Mouse (Mus musculus): ENCODE data around the gene Gm1043. TPM values are rescaled to one million over a fixed set of nuclear protein-coding genes. Genes with fewer than 3 reads are reported as not detected.

Gm1043 gene
- polyA plus RNA-seq, 1 experiment from 2014 or later, result not detected

GRCm38 (mm10) chr5:37109280-37109849, 24.2 kb downstream of the Gm1043 start:
- DNase-seq (ENCODE audit: low read depth, low spot score), result peak; percentile 42
- peak; percentile 91 for TF ChIP-seq CTCF (IDR thresholded peaks at IDR 0.05)
- ATAC-seq, result peak; percentile 56
- ChIA-PET POLR2A (no interaction called here), CTCF (interaction anchor here (1.2 to 2.0 kb wide), 6 partner anchors 23 to 163 kb away, joined by 3 to 7 read pairs (median 4); no protein-coding TSS in a partner anchor)
- peaks cover 3% of the 10 kb centered on the region for H3K27me3 ChIP-seq
- in situ Hi-C loops (cut with MboI; ENCODE audit: low pct_unique_long_range_greater_than_20kb), result loop anchor here (5.0 kb wide), 1 partner anchor 157 kb away; no protein-coding TSS in a partner anchor

DNA sequence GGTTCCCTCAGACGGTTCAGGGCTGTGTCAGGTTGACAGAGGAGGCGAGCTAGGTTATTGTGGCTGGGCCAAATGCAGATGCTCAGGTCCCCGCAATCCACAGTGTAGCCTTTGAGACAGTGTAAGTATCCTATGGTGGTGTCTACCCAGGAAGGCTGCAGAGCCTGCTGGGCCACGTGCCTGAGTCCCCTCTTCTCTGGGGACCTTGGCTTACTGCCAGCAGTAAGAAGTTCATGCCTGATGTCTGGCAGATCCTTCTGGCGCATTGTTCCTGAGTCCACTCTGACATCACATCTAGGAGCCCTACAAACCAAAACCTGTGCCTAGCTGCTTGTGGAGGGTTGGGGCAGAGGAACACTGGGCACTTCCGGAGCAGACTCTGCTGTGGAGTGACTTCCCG, 27.2 kb downstream of the Gm1043 start:
- CTCF ChIA-PET, result no interaction called here
- no peak for ATAC-seq
- peaks cover 12% of the 10 kb centered on the region for H3K27me3 ChIP-seq
- no peak for TF ChIP-seq CTCF (IDR thresholded peaks at IDR 0.05)
- DNase-seq (ENCODE audit: low read depth, low spot score), result no peak
- in situ Hi-C loops (cut with MboI; ENCODE audit: low pct_unique_long_range_greater_than_20kb), result loop anchor here (5.0 kb wide), 1 partner anchor 95 kb away; no protein-coding TSS in a partner anchor
- POLR2A ChIA-PET, result no interaction called here

DNA sequence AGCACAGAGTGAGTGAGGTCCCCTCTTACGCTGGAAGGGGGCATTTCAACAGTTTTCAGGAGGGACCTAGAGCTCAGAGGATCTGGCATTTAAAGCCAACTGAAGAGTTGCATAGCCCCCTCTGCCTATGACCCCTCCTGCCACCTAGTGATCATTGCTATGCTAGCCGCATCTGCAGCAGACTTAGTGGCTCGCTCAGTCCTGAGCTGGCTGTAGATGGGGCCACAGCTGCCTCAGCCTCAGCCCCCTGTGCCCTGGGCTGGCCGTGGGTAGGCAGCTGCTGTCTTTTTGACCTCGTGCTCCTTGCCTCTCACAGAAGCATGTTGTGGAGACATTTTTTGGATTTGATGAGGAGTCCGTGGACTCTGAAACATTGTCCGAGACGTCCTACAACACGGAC, 32.0 kb downstream of the Gm1043 start:
- ChIA-PET CTCF (interaction anchor here (1.5 kb wide), 1 partner anchor 168 kb away, joined by 4 read pairs; no protein-coding TSS in a partner anchor), POLR2A (no interaction called here)
- peaks cover 12% of the 10 kb centered on the region for H3K27me3 ChIP-seq

GRCm38 (mm10) chr5:37118242-37118641, 33.1 kb downstream of the Gm1043 start:
- peaks cover 18% of the 10 kb centered on the region for H3K27me3 ChIP-seq
- no peak for TF ChIP-seq CTCF (IDR thresholded peaks at IDR 0.05)
- CTCF ChIA-PET, result no interaction called here
- in situ Hi-C loops (cut with MboI; ENCODE audit: low pct_unique_long_range_greater_than_20kb), result no loop called here
- POLR2A ChIA-PET, result interaction anchor here (0.7 kb wide), 1 partner anchor 159 kb away, joined by 6 read pairs; no protein-coding TSS in a partner anchor
- DNase-seq (ENCODE audit: low read depth, low spot score) (no peak), ATAC-seq (no peak)

More for the DNA sequence above, 32.0 kb downstream of the Gm1043 start:
- in situ Hi-C loops (cut with MboI; ENCODE audit: low pct_unique_long_range_greater_than_20kb), result no loop called here
- TF ChIP-seq CTCF (IDR thresholded peaks at IDR 0.05), result no peak
- ATAC-seq, result no peak
- DNase-seq (ENCODE audit: low read depth, low spot score), result no peak

DNA sequence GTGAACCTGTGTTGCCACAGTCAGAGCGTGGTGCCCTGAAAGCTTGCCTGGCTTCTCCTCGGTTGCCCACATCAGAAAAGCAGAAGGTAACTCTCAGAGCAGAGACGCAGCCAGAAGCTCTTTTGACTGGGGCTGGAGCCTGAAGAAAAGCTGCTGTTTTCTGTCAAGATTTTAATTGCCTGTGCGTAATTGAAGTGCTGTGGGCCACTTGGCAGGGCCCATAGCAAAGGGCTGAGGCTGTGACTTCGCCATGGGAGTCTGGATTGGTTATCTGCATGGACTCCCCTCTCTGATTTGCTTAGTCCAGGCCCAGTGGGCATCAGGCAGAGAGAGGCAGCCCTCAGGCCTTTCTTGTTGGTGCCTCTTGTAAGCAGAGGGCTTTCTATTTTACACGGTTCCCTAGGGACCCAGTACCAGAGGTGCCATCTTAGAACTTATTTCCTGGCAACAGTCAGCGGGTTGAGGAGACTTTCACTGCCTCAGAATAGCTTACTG, 36.1 kb downstream of the Gm1043 start:
- CTCF ChIA-PET, result no interaction called here
- in situ Hi-C loops (cut with MboI; ENCODE audit: low pct_unique_long_range_greater_than_20kb), result no loop called here
- no peak for TF ChIP-seq CTCF (IDR thresholded peaks at IDR 0.05)
- DNase-seq (ENCODE audit: low read depth, low spot score) (no peak), ATAC-seq (no peak)
- POLR2A ChIA-PET, result no interaction called here
- peaks cover 32% of the 10 kb centered on the region for H3K27me3 ChIP-seq

GRCm38 (mm10) chr5:37131841-37132240, 46.7 kb downstream of the Gm1043 start:
- DNase-seq (ENCODE audit: low read depth, low spot score) (no peak), ATAC-seq (no peak)
- ChIA-PET CTCF (interaction anchor here (1.7 kb wide), 1 partner anchor 17 kb away, joined by 5 read pairs; no protein-coding TSS in a partner anchor), POLR2A (no interaction called here)
- no peak for TF ChIP-seq CTCF (IDR thresholded peaks at IDR 0.05)
- in situ Hi-C loops (cut with MboI; ENCODE audit: low pct_unique_long_range_greater_than_20kb), result no loop called here
- peaks cover 5% of the 10 kb centered on the region for H3K27me3 ChIP-seq

DNA sequence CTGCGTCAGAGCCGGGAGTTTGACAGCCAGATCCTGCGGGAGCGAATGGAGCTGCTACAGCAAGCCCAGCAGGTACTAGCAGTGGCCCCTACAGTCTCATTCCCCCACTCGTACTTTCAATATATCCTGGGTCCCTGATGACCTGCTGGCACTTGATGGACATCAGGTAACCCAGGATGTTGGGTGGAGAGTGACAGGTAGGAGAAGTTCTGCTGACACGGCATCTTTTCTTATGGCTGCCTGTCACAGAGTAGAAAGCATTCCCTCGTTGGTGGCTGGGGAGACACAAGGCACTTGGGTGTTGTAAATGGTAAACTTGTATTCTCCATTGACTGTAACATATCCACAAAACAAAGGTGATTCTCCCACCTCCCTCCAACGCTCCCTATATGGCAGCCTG, 56.6 kb downstream of the Gm1043 start:
- ChIA-PET CTCF (no interaction called here), POLR2A (no interaction called here)
- DNase-seq (ENCODE audit: low read depth, low spot score) (no peak), ATAC-seq (no peak)
- in situ Hi-C loops (cut with MboI; ENCODE audit: low pct_unique_long_range_greater_than_20kb), result no loop called here
- peaks cover 13% of the 10 kb centered on the region for H3K27me3 ChIP-seq
- TF ChIP-seq CTCF (IDR thresholded peaks at IDR 0.05), result no peak

DNA sequence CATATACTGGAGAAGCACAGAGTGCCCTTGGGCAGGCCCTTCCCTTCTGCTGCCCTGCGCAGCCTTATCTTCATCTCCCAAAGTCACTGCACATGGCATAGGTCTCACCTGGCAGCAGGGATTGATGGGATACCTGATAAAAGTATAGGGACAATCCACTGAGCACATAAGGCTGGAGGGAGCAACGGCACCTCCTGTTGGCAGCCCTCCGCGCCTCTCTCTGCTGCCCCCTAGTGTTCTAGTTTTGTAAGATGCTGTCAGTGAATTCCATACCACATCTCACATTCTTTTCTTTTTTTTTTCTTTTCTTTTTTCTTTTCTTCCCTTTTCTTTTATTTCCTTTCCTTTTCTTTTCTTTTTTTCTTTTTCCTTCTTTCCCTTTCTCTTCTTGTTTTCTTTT, 62.4 kb downstream of the Gm1043 start:
- no peak for ATAC-seq
- POLR2A ChIA-PET, result no interaction called here
- peak; percentile 97 for TF ChIP-seq CTCF (IDR thresholded peaks at IDR 0.05)
- in situ Hi-C loops (cut with MboI; ENCODE audit: low pct_unique_long_range_greater_than_20kb), result no loop called here
- peaks cover 9% of the 10 kb centered on the region for H3K27me3 ChIP-seq
- CTCF ChIA-PET, result no interaction called here
- no peak for DNase-seq (ENCODE audit: low read depth, low spot score)

DNA sequence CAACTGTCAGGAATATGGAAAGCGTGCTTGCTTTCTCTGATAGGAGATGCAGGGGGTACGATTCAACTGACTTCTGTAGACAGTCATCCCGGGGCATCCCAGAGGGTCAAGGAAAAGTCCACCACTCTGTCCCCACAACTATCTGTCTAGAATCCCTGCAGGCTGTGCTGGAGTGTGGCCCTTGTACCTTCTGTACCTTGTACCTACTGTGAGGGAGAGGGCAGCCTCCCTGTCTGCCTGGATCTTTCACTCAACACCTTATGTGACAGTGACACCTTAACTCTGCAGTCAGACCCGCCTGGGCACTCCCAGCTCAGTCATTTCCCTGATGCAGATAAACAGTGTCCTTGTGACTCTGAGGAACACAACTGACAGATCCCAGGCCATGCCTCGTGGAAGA, 65.5 kb downstream of the Gm1043 start:
- CTCF ChIA-PET, result interaction anchor here (1.2 kb wide), 1 partner anchor 14 kb away, joined by 3 read pairs; no protein-coding TSS in a partner anchor
- H3K27me3 ChIP-seq, result peaks cover 19% of the 10 kb centered on the region
- DNase-seq (ENCODE audit: low read depth, low spot score) (no peak), ATAC-seq (no peak)
- no peak for TF ChIP-seq CTCF (IDR thresholded peaks at IDR 0.05)
- in situ Hi-C loops (cut with MboI; ENCODE audit: low pct_unique_long_range_greater_than_20kb), result no loop called here
- POLR2A ChIA-PET, result no interaction called here

DNA sequence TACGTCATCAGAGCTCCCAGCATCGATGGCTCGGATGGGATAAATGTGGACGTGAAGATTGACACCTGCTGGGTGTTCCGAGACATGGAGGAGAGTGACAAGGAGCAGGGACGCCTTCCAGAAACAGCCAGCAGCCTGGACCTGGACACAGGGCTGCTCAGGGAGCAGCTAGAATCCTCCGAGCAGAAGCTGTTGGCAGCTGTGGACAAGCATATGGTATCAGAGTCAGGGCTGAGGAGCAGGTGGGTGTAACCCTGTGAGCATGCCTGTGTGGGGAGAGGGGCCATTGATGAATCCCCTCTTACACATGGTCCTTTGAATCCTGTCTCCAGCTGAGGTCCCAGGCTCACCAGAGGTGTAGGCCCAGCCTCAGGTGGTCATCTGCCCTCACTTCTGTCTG, 69.3 kb downstream of the Gm1043 start:
- no peak for TF ChIP-seq CTCF (IDR thresholded peaks at IDR 0.05)
- DNase-seq (ENCODE audit: low read depth, low spot score) (no peak), ATAC-seq (no peak)
- CTCF ChIA-PET, result interaction anchor here (0.7 kb wide), 1 partner anchor 9 kb away, joined by 3 read pairs; no protein-coding TSS in a partner anchor
- peaks cover 44% of the 10 kb centered on the region for H3K27me3 ChIP-seq
- in situ Hi-C loops (cut with MboI; ENCODE audit: low pct_unique_long_range_greater_than_20kb), result no loop called here
- POLR2A ChIA-PET, result interaction anchor here (0.6 to 1.1 kb wide), 2 partner anchors 89 to 1920 kb away, joined by 3 to 5 read pairs; no protein-coding TSS in a partner anchor

DNA sequence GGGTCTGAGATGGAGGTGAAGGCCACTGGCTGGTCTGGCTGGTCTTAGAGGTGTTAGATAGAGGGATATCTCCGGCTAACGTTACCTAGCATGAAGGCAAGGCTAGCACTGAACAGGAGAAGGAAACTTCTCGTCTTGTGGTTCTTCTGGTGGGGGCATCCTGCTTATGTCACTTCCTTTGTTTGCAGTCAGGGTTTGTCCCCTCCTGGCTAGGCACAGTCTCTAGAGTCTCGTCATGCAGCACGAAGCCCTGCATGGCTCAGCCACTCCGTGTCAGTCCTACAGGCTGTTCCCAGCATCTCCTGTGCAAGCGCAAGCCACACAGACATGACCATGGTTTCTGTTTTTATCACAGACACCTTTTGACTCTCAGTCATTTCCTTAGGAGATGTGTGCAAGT, 73.2 kb downstream of the Gm1043 start:
- no peak for TF ChIP-seq CTCF (IDR thresholded peaks at IDR 0.05)
- ATAC-seq (no peak), DNase-seq (ENCODE audit: low read depth, low spot score) (no peak)
- in situ Hi-C loops (cut with MboI; ENCODE audit: low pct_unique_long_range_greater_than_20kb), result no loop called here
- CTCF ChIA-PET, result no interaction called here
- peaks cover 52% of the 10 kb centered on the region for H3K27me3 ChIP-seq
- POLR2A ChIA-PET, result no interaction called here
